Mouse (Mus musculus): ENCODE measurements around the gene Lyg2. TPM values are rescaled to one million over a fixed set of nuclear protein-coding genes. Genes with fewer than 3 reads are reported as not detected.

Gene Lyg2
- polyA plus RNA-seq (2012; rRNA removed): not detected in 2 replicates

GRCm38 (mm10) chr1:37916393-37916792 is at the start of gene Lyg2:
Gene Lyg2, minus strand, starts transcription at chr1:37916493.

GRCm38 (mm10) chr1:37957659-37958058 is 41.4 kb upstream of the Lyg2 start, which contains the start of gene Lyg1:
Gene Lyg1, minus strand, starts transcription at chr1:37957759.

GRCm38 (mm10) chr1:37890025-37890652 is 26.2 kb downstream of the Lyg2 start, which contains the start of the genes Mitd1 and Mrpl30:
Gene Mitd1, minus strand, starts transcription at chr1:37890411.
Gene Mrpl30, plus strand, starts transcription at chr1:37890477.

GRCm38 (mm10) chr1:37871704-37872103 is 44.6 kb downstream of the Lyg2 start, which contains the start of gene Lipt1:
Gene Lipt1, plus strand, starts transcription at chr1:37871738.

GRCm38 (mm10) chr1:37866286-37866685 is 50.0 kb downstream of the Lyg2 start, which contains the start of gene Tsga10:
Gene Tsga10, minus strand, starts transcription at chr1:37866429.

Other genes with a start within 250 kb of the Lyg2 start
- gene 2010300C02Rik, start 196.4 kb downstream of the Lyg2 start, polyA plus RNA-seq (2012; rRNA removed): 0.84 and 0.93 TPM in 2 replicates
- 11.9 TPM in 2 replicates for gene Tsga10, start 50.1 kb downstream of the Lyg2 start, polyA plus RNA-seq (2012; rRNA removed)
- 4.5 and 5.5 TPM in 2 replicates for gene Lipt1, start 44.8 kb downstream of the Lyg2 start, polyA plus RNA-seq (2012; rRNA removed)
- gene Mitd1, start 26.1 kb downstream of the Lyg2 start, polyA plus RNA-seq (2012; rRNA removed): 23.0 and 25.6 TPM in 2 replicates
- gene Mrpl30, start 26.0 kb downstream of the Lyg2 start, polyA plus RNA-seq (2012; rRNA removed): 64.4 and 153 TPM in 2 replicates
- gene Lyg1, start 41.3 kb upstream of the Lyg2 start, polyA plus RNA-seq (2012; rRNA removed): not detected in 2 replicates
- gene Txndc9, start 81.4 kb upstream of the Lyg2 start, polyA plus RNA-seq (2012; rRNA removed): 83.7 and 280 TPM in 2 replicates
- gene Eif5b, start 81.5 kb upstream of the Lyg2 start, polyA plus RNA-seq (2012; rRNA removed): 48.4 and 66.1 TPM in 2 replicates
- 37.2 and 38.7 TPM in 2 replicates for gene Rev1, start 213.3 kb upstream of the Lyg2 start, polyA plus RNA-seq (2012; rRNA removed)